Mouse (Mus musculus) ES-Bruce4 (cell line): ENCODE data around the gene Cass4. TPM values are rescaled to one million over a fixed set of nuclear protein-coding genes. Genes with fewer than 3 reads are reported as not detected.

Experiments used
- H3K27ac ChIP-seq: 2 replicates; pipeline ENCODE4 v1.5.1; 2012; ENCODE audit warnings: low read length, inconsistent platforms; ENCODE audit not compliant: insufficient read depth
- H3K27me3 ChIP-seq: 2 replicates; pipeline ENCODE4 v1.6.1; 2012; ENCODE audit warnings: mild to moderate bottlenecking, low read length, inconsistent platforms; ENCODE audit not compliant: control insufficient read depth, poor library complexity, insufficient read depth, severe bottlenecking
- H3K36me3 ChIP-seq: 2 replicates; pipeline ENCODE4 v1.6.1; 2012; ENCODE audit warnings: inconsistent platforms, mild to moderate bottlenecking, low read length, moderate library complexity; ENCODE audit not compliant: control insufficient read depth, poor library complexity, insufficient read depth, severe bottlenecking
- H3K4me1 ChIP-seq: one replicate; pipeline ENCODE4 v1.8.1; 2011; ENCODE audit warnings: low read length; ENCODE audit not compliant: control insufficient read depth, insufficient read depth
- H3K4me3 ChIP-seq: 2 replicates; pipeline ENCODE4 v1.5.1; 2011; ENCODE audit warnings: low read depth, mild to moderate bottlenecking, low read length
- H3K9ac ChIP-seq: 2 replicates; pipeline ENCODE4 v1.6.1; 2012; ENCODE audit warnings: low read depth, mild to moderate bottlenecking, inconsistent platforms; ENCODE audit not compliant: poor library complexity, severe bottlenecking
- H3K9me3 ChIP-seq: replicated peaks from 2 replicates; pipeline ENCODE4 v1.6.1; 2012; ENCODE audit warnings: mild to moderate bottlenecking, low read length, inconsistent platforms; ENCODE audit not compliant: control insufficient read depth, poor library complexity, insufficient read depth, severe bottlenecking
- CTCF ChIP-seq: IDR thresholded peaks from one replicate; pipeline ENCODE4 v1.8.1; 2011; ENCODE audit warnings: low read depth, low read length
- EP300 ChIP-seq: IDR thresholded peaks from 2 replicates; pipeline ENCODE4 v1.6.1; 2011; ENCODE audit warnings: low read depth, low read length; ENCODE audit not compliant: insufficient read depth
- POLR2A ChIP-seq: IDR thresholded peaks from one replicate; pipeline ENCODE4 v1.8.1; 2011; ENCODE audit warnings: low read length; ENCODE audit not compliant: insufficient read depth
- polyA plus RNA-seq: library from polyadenylated mRNA; stranded (reverse); fragments of >200 nt; gene quantifications from 2 replicates; pipeline ENCODE4 v1.2.4, GENCODE M21; 2011; ENCODE audit warnings: low read depth; ENCODE audit not compliant: missing spikeins, insufficient read depth, insufficient read length

Gene Cass4
- polyA plus RNA-seq, 1 experiment = 0.37 TPM

- H3K4me3 ChIP-seq = no peak overlapping the region
- TF ChIP-seq CTCF (no peak), POLR2A (no peak), EP300 (no peak)
- H3K36me3 ChIP-seq = peaks cover 6% of the 10 kb centered on the region; the same call in 1 of the 2 replicates
- H3K27me3 ChIP-seq = no peaks in the 10 kb centered on the region
- no peaks in the 10 kb centered on the region for H3K9me3 ChIP-seq
- H3K4me1 ChIP-seq = no peaks in the 10 kb centered on the region
- H3K9ac ChIP-seq = no peak overlapping the region
- no peak overlapping the region for H3K27ac ChIP-seq
These were observed 54.7 kb downstream of the Cass4 start for GRCm38 (mm10) chr2:172448329-172448728.

DNA sequence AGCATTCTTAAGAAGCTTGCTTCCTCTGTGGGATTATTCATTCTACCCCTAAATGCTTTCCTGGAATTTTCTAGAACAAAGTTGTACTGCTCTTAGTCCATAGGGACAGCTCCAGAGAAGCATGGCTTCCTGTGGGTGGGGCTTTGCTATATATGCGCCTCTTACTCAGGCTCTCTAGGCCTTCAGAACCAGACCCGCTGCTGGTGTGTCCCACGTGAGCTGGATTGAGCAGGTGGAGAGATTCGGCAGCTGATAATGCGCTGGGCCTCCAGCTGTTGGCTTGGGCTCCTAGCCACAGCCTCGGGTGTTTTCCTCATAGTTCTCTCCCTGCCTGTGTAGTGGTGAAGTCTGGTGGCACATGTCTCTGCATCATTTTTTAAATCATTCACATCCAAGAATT lies 57.0 kb downstream of the Cass4 start:
- Histone ChIP-seq H3K27me3 (no peaks in the 10 kb centered on the region), H3K9me3 (no peaks in the 10 kb centered on the region), H3K4me3 (no peak overlapping the region), H3K36me3 (peaks cover 5% of the 10 kb centered on the region; the same call in 1 of the 2 replicates), H3K27ac (no peak overlapping the region), H3K4me1 (no peaks in the 10 kb centered on the region), H3K9ac (no peak overlapping the region)
- no peak for TF ChIP-seq EP300
- TF ChIP-seq CTCF = no peak
- TF ChIP-seq POLR2A = no peak

DNA sequence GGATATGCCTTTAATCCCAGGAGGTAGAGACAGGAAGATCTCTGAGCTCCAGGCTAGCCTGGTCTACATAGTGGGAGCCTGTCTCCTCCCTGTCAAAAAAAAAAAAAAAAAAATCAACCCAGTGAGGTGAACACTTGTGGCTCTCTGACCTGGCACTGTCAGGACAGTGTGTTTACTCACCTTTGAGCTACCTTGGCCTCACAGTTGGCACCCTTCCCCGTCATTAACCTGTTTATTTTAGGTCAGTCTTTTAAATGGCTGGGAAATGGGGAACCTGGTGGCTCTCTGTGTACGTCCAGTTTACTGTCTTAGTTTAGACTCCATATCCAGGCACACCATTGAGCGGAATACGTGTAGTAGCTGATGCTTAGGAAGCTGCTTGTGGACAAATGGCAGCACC lies 58.4 kb downstream of the Cass4 start:
- Histone ChIP-seq H3K9ac (no peak overlapping the region), H3K4me3 (no peak overlapping the region), H3K4me1 (no peaks in the 10 kb centered on the region), H3K27me3 (no peaks in the 10 kb centered on the region), H3K27ac (no peak overlapping the region), H3K36me3 (peaks cover 4% of the 10 kb centered on the region; the same call in 1 of the 2 replicates), H3K9me3 (no peaks in the 10 kb centered on the region)
- no peak for TF ChIP-seq POLR2A
- no peak for TF ChIP-seq CTCF
- TF ChIP-seq EP300 = no peak

GRCm38 (mm10) chr2:172452458-172452857 lies 58.9 kb downstream of the Cass4 start:
- no peak overlapping the region for H3K27ac ChIP-seq
- H3K4me3 ChIP-seq = no peak overlapping the region
- H3K27me3 ChIP-seq = no peaks in the 10 kb centered on the region
- H3K36me3 ChIP-seq = peaks cover 4% of the 10 kb centered on the region; the same call in 1 of the 2 replicates
- H3K9me3 ChIP-seq = no peaks in the 10 kb centered on the region
- TF ChIP-seq CTCF = no peak
- H3K4me1 ChIP-seq = no peaks in the 10 kb centered on the region
- no peak overlapping the region for H3K9ac ChIP-seq

DNA sequence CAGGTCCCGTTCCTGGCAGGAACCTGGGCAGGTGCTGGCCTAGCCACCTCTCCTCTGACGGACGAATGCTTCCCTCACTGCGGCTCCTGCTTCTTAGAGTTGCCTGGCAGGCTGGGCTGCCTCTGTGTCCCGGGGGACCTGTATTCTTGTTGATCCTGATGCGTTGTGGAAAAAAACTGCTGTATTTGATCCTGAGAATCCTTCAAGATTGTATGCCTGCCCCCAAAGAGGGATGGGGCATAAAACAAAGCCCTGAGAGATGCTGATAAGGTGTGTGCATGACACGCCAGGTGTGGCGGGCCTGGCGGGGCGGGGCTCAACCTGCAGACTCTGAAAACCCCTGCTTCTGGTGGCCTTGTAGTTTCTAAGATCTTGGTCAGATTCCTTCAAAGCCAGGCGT lies 64.9 kb downstream of the Cass4 start, which contains the start of gene Gcnt7:
Gene Gcnt7, minus strand, starts transcription at position 101 of the 400 bp plus-strand sequence.
- Histone ChIP-seq H3K9ac (no peak within 1 kb of the TSS), H3K36me3 (no peaks in the 10 kb centered on the region), H3K27ac (no peak within 1 kb of the TSS), H3K27me3 (no peaks in the 10 kb centered on the region), H3K9me3 (no peaks in the 10 kb centered on the region), H3K4me3 (no peak within 1 kb of the TSS), H3K4me1 (no peaks in the 10 kb centered on the region)
- TF ChIP-seq CTCF = no peak
- no peak for TF ChIP-seq EP300
- TF ChIP-seq POLR2A = no peak

DNA sequence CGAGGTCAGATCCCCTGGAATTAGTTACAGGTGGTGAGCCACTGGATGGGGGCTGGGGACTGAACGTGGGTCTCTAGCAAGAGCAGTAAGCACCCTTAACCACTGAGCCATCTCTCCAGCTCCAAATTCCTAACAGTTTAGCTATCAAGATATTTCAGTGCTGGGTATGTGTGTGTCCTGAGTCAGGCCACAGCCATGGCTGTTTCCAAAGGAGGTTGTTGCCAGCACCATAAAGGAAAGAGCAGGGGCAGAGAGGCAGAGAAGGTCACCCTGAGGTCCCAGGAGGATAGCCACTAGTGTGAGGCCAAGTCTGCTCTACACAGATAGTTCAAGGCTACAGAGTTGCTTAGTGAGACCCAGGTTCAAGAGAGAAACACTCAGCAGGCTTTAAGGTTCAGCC lies 67.1 kb downstream of the Cass4 start:
- no peaks in the 10 kb centered on the region for H3K27me3 ChIP-seq
- no peak overlapping the region for H3K27ac ChIP-seq
- no peak overlapping the region for H3K9ac ChIP-seq
- no peaks in the 10 kb centered on the region for H3K4me1 ChIP-seq
- no peaks in the 10 kb centered on the region for H3K9me3 ChIP-seq
- no peaks in the 10 kb centered on the region; the same call in 1 of the 2 replicates for H3K36me3 ChIP-seq
- no peak for TF ChIP-seq CTCF
- TF ChIP-seq EP300 = no peak
- no peak for TF ChIP-seq POLR2A
- no peak overlapping the region for H3K4me3 ChIP-seq
